Mouse (Mus musculus) lung, embryonic 14.5 days (tissue): Measurements from ENCODE around the gene Phldb1. TPM values are rescaled to one million over a fixed set of nuclear protein-coding genes. Genes with fewer than 3 reads are reported as not detected.

Source experiments
- ATAC-seq: fragments of 200-750 bp; cut with Nextera tagmentation; 2 replicates; pipeline ENCODE4 v1.8.0; 2017; ENCODE audit warnings: mild to moderate bottlenecking, moderate TSS enrichment, moderate library complexity; ENCODE audit not compliant: insufficient read depth
- DNase-seq: peaks from one replicate; pipeline ENCODE4 v3.0.0-alpha.2; 2015
- H3K27ac ChIP-seq: fragments of 300-500 bp; sonication (generic); 2 replicates; pipeline ENCODE4 v1.5.1; 2014; ENCODE audit warnings: low read depth, mild to moderate bottlenecking, moderate library complexity
- H3K27me3 ChIP-seq: fragments of 300-500 bp; sonication (generic); 2 replicates; pipeline ENCODE4 v1.6.1; 2014; ENCODE audit warnings: low read length, control low read depth; ENCODE audit not compliant: insufficient read depth
- H3K36me3 ChIP-seq: fragments of 300-500 bp; sonication (generic); 2 replicates; pipeline ENCODE4 v1.6.1; 2014; ENCODE audit warnings: control low read depth; ENCODE audit not compliant: insufficient read depth
- H3K4me1 ChIP-seq: fragments of 300-500 bp; sonication (generic); 2 replicates; pipeline ENCODE4 v1.6.1; 2014; ENCODE audit warnings: antibody characterized with exemption, control low read depth; ENCODE audit not compliant: insufficient read depth
- H3K4me2 ChIP-seq: fragments of 300-500 bp; sonication (generic); 2 replicates; pipeline ENCODE4 v1.6.1; 2014; ENCODE audit warnings: mild to moderate bottlenecking
- H3K4me3 ChIP-seq: fragments of 300-500 bp; sonication (generic); 2 replicates; pipeline ENCODE4 v1.5.1; 2014; ENCODE audit warnings: low read depth, low read length
- H3K9ac ChIP-seq: fragments of 300-500 bp; sonication (generic); 2 replicates; pipeline ENCODE4 v1.6.1; 2014
- H3K9me3 ChIP-seq: fragments of 300-500 bp; sonication (generic); 2 replicates; pipeline ENCODE4 v1.6.1; 2016; ENCODE audit warnings: low read depth, low read length, control low read depth
- CTCF ChIP-seq: IDR thresholded peaks from 2 replicates; pipeline ENCODE4 v1.5.1; 2016; ENCODE audit warnings: antibody characterized with exemption, low read depth
- WGBS: fragments of 180-500 bp; shearing (Covaris S2); extraction: QIAGEN DNeasy Blood & Tissue Kit; methylation state at CpG from one replicate; pipeline ENCODE4 v1.1.7; 2014; 5-methylcytosine and 5-hydroxymethylcytosine counted together
- polyA plus RNA-seq: library from polyadenylated mRNA; unstranded; fragments of >200 nt; fragmentation: Nextera tagmentation; extraction: Ambion mirVana; gene quantifications from 2 replicates; pipeline ENCODE4 v1.2.1, GENCODE M21; 2014

Gene Phldb1
- polyA plus RNA-seq, 1 experiment from 2014 or later: 35.0 TPM

DNA sequence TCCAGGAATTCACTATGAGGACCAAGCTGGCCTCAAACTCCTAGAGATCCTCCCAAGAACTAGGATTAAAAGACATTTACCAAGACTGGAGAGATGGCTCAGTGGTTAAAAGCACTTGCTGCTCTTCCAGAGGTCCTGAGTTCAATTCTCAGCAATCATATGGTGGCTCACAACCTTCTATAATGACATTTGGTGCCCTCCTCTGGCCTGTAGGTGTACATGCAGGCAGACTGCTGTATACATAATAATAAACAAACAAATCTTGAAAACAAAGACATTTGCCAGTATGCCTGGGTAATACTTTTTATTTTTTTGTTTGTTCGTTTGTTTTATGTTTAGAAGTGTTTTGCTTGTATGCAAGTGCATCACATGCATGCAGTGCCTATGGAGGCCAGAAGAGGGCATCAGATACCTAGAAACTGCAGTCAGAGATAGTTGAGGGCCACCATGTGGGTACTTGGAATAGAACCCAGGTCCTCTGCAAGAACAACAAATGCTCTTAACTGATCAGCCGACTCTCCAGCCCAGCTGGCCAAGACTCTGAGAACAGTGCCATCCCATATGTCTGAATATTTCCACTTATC, 56.6 kb downstream of the Phldb1 start:
- H3K27me3 ChIP-seq: no peaks in the 10 kb centered on the region
- DNase-seq: no peak
- H3K27ac ChIP-seq: no peak overlapping the region
- no peak overlapping the region for H3K9ac ChIP-seq
- peak; percentile 41 for TF ChIP-seq CTCF
- no peak for ATAC-seq
- no peak overlapping the region for H3K4me3 ChIP-seq
- no peaks in the 10 kb centered on the region for H3K4me1 ChIP-seq
- H3K9me3 ChIP-seq: no peaks in the 10 kb centered on the region
- no peak overlapping the region for H3K4me2 ChIP-seq
- no peaks in the 10 kb centered on the region for H3K36me3 ChIP-seq
- 91% methylated on average over 2 of the region's 2 CpGs for WGBS

DNA sequence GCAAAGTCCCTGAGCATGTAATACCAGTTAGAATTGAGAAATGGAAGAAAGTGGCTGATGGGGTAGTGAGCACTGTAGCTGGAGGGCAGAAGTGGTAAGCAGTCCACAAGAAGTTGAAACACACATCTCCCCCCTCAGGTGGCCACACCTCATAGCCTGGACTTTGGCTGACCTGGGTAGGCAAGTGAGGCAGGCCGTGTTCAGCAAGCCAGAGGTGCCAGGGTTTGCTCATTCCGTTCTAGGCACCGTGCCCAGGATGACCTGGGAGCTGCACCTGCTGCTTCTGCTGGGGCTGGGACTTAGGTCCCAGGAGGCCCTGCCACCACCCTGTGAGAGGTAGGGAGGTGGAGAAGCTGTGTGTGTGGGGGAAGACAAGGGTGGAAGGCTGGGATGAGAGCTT, 62.0 kb downstream of the Phldb1 start, which contains the start of gene Treh:
Gene Treh (plus strand): TSS at position 229 of the 400 bp plus-strand sequence.
- Histone ChIP-seq H3K36me3 (no peaks in the 10 kb centered on the region), H3K9ac (no peak within 1 kb of the TSS), H3K27ac (no peak within 1 kb of the TSS), H3K4me2 (no peak within 1 kb of the TSS), H3K4me1 (no peaks in the 10 kb centered on the region), H3K4me3 (no peak within 1 kb of the TSS), H3K9me3 (no peaks in the 10 kb centered on the region), H3K27me3 (no peaks in the 10 kb centered on the region)
- WGBS: 73% methylated on average over 3 of the region's 3 CpGs
- no peak for TF ChIP-seq CTCF
- DNase-seq (no peak), ATAC-seq (no peak)

DNA sequence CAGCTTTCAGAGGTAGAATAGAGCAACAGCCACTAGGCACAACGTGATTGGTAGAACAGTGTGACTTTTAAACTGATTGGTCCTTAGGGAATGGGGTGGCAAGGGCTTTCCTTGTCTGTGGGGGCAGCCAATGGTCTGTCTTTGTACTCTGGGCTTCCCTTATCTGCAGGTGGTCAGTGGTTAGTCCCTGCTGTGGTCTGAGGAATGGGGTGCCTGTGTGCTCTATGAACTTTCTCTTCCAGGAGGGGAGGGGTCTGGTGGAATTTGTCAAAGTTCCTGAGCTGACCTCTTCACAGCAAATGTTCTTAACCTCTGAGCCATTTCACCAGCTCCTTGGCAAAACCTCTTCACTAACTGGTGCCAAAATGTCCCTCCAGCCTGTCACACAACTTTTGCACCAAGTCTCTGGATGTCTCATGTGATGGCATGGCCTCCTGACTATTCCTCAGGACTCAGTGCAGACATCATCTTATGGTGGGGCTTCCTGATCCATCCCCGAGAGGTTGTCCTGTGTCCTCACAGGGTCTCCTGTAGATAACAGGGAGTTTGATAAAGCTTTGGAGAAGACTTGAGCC, 62.6 kb downstream of the Phldb1 start:
- no peak for ATAC-seq
- H3K9me3 ChIP-seq: no peaks in the 10 kb centered on the region
- 65% methylated on average over 2 of the region's 2 CpGs for WGBS

DNA sequence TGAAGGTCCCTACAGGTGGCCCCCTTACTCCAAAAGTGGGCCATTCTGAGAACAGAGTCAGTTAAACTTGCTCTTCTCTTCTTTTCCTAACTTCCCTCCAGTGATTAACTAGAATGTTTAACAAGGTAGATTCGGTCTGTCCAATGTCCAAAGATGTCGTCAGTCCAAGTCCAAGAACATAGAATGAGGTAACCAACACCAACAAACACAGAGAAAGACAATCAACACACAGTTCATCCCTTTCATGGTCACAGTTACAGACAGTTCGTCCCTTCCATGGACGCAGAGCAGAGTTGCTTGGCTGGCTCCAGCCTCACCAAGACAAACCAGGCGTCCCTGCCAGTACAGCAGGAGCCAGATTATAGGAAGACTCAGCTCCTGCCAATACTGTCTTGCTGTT, 63.6 kb downstream of the Phldb1 start:
- Histone ChIP-seq H3K9ac (no peak overlapping the region), H3K4me3 (no peak overlapping the region), H3K27ac (no peak overlapping the region), H3K9me3 (no peaks in the 10 kb centered on the region), H3K4me2 (no peak overlapping the region), H3K36me3 (no peaks in the 10 kb centered on the region), H3K27me3 (no peaks in the 10 kb centered on the region), H3K4me1 (no peaks in the 10 kb centered on the region)
- no peak for DNase-seq
- no peak for TF ChIP-seq CTCF
- 89% methylated on average over 5 of the region's 5 CpGs for WGBS
- ATAC-seq: no peak

More for the DNA sequence above, 62.6 kb downstream of the Phldb1 start:
- H3K9ac ChIP-seq: no peak overlapping the region
- H3K4me2 ChIP-seq: no peak overlapping the region
- no peak for TF ChIP-seq CTCF
- H3K4me1 ChIP-seq: no peaks in the 10 kb centered on the region
- no peak overlapping the region for H3K27ac ChIP-seq
- no peaks in the 10 kb centered on the region for H3K27me3 ChIP-seq
- H3K4me3 ChIP-seq: no peak overlapping the region
- DNase-seq: no peak
- H3K36me3 ChIP-seq: no peaks in the 10 kb centered on the region

- no peaks in the 10 kb centered on the region for H3K27me3 ChIP-seq
- no peak overlapping the region for H3K27ac ChIP-seq
- 81% methylated on average over 6 of the region's 6 CpGs for WGBS
- no peak overlapping the region for H3K4me3 ChIP-seq
- no peaks in the 10 kb centered on the region for H3K36me3 ChIP-seq
- no peaks in the 10 kb centered on the region for H3K4me1 ChIP-seq
- H3K9me3 ChIP-seq: no peaks in the 10 kb centered on the region
- no peak for ATAC-seq
- H3K4me2 ChIP-seq: no peak overlapping the region
- H3K9ac ChIP-seq: no peak overlapping the region
- DNase-seq: no peak
- no peak for TF ChIP-seq CTCF
Measured at GRCm38 (mm10) chr9:44663706-44664105, 71.3 kb downstream of the Phldb1 start.

GRCm38 (mm10) chr9:44655098-44656066, 79.6 kb downstream of the Phldb1 start:
- H3K36me3 ChIP-seq: no peaks in the 10 kb centered on the region
- H3K4me3 ChIP-seq: peak overlapping the region; percentile 26
- peak; percentile 95 for DNase-seq
- H3K9me3 ChIP-seq: no peaks in the 10 kb centered on the region
- peak; percentile 82 for TF ChIP-seq CTCF
- H3K4me2 ChIP-seq: peak overlapping the region; percentile 63
- ATAC-seq: peak; percentile 79
- whole genome bisulfite sequencing: 22% methylated on average over 26 of the region's 26 CpGs
- peak overlapping the region; percentile 23; the same call in 1 of the 2 replicates for H3K9ac ChIP-seq
- no peaks in the 10 kb centered on the region for H3K27me3 ChIP-seq
- H3K27ac ChIP-seq: peak overlapping the region; percentile 36; the same call in 1 of the 2 replicates
- H3K4me1 ChIP-seq: no peaks in the 10 kb centered on the region

GRCm38 (mm10) chr9:44653896-44654295, 81.1 kb downstream of the Phldb1 start:
- no peak for TF ChIP-seq CTCF
- 57% methylated on average over 4 of the region's 4 CpGs for WGBS

More at GRCm38 (mm10) chr9:44653896-44654295, 81.1 kb downstream of the Phldb1 start:
- no peaks in the 10 kb centered on the region for H3K27me3 ChIP-seq
- DNase-seq (no peak), ATAC-seq (no peak)
- H3K4me3 ChIP-seq: no peak overlapping the region
- no peak overlapping the region for H3K4me2 ChIP-seq
- no peaks in the 10 kb centered on the region for H3K36me3 ChIP-seq
- no peaks in the 10 kb centered on the region for H3K4me1 ChIP-seq
- H3K9ac ChIP-seq: no peak overlapping the region
- no peaks in the 10 kb centered on the region for H3K9me3 ChIP-seq
- H3K27ac ChIP-seq: no peak overlapping the region
